In the genomic region with DNA sequence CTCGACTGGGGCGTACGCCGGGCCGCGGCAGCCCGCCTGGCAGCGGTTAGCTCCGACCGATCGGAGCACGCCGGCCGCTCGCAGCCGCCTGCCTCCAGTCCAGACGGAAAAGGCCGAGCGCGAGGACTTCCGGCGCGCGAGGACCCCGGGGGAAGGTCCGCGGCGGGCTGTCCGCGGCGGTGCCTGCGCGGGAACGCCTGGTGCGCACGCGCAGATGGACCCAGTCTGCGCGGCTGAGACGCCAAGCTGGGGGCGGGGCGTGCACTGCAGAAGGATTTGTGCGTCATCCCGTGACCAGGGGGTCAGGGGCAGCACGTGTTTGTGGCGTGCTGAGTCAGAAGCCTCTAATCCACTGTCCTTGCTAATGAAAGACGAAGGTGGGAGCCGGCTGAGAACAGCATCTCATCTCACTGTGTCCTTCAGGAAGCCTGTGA, we compare ENCODE assay signal across 8 mouse cellular contexts. TPM values are rescaled to one million over a fixed set of nuclear protein-coding genes. Genes with fewer than 3 reads are reported as not detected.
DNase-seq lines count a peak whose midpoint lies in the region; ATAC-seq lines count a peak whose summit lies in the region.

A gene (minus strand): TSS at position 115 of the 434 bp plus-strand sequence.

- H3K27ac ChIP-seq in heart, embryonic 13.5 days (replicated peaks) = peak within 1 kb of the TSS; percentile 93
- peak within 1 kb of the TSS; percentile 83 for H3K27ac ChIP-seq in liver, embryonic 12.5 days
- peak within 1 kb of the TSS; percentile 85 for H3K27ac ChIP-seq in stomach, embryonic 15.5 days

- peak within 1 kb of the TSS; percentile 99 for H3K9ac ChIP-seq in heart, embryonic 13.5 days
- H3K9ac ChIP-seq in liver, embryonic 12.5 days = peak within 1 kb of the TSS; percentile 94
- H3K9ac ChIP-seq in stomach, embryonic 15.5 days = peak within 1 kb of the TSS; percentile 89

- H3K9me3 ChIP-seq in heart, embryonic 13.5 days = no peaks in the 10 kb centered on the region
- H3K9me3 ChIP-seq in liver, embryonic 12.5 days (replicated peaks) = no peaks in the 10 kb centered on the region
- H3K9me3 ChIP-seq in stomach, embryonic 15.5 days = no peaks in the 10 kb centered on the region

- DNase-seq in CD4-positive helper T cell, adult 2 months (ENCODE audit: low read depth, low spot score) = peak; percentile 95
- peak; percentile 88 for DNase-seq in brain, embryonic 18.5 days (ENCODE audit: low read depth, low spot score)
- peak; percentile 99 for DNase-seq in kidney, postnatal 10 days
- peak; percentile 95 to 96 for DNase-seq in natural killer cell, adult 2 months (ENCODE audit: low spot score in 2 of 2)

- H3K27me3 ChIP-seq in heart, embryonic 13.5 days (replicated peaks) = no peaks in the 10 kb centered on the region
- no peaks in the 10 kb centered on the region for H3K27me3 ChIP-seq in liver, embryonic 12.5 days (replicated peaks)
- H3K27me3 ChIP-seq in stomach, embryonic 15.5 days (replicated peaks) = no peaks in the 10 kb centered on the region

- H3K36me3 ChIP-seq in heart, embryonic 13.5 days = peaks cover 34% of the 10 kb centered on the region
- H3K36me3 ChIP-seq in liver, embryonic 12.5 days = peaks cover 52% of the 10 kb centered on the region
- 0 out of 2 replicates have a peak, but pooled peaks cover 4% of the 10 kb centered on the region for H3K36me3 ChIP-seq in stomach, embryonic 15.5 days

- H3K4me3 ChIP-seq in heart, embryonic 13.5 days = peak within 1 kb of the TSS; percentile 91
- peak within 1 kb of the TSS; percentile 91 for H3K4me3 ChIP-seq in liver, embryonic 12.5 days
- H3K4me3 ChIP-seq in stomach, embryonic 15.5 days (replicated peaks) = peak within 1 kb of the TSS; percentile 84

- 0% methylated on average over 48 of the region's 48 CpGs for WGBS in heart, embryonic 13.5 days
- under 1% methylated on average over 48 of the region's 48 CpGs for WGBS in liver, embryonic 12.5 days (ENCODE audit: insufficient replicate concordance)
- under 1% methylated on average over 48 of the region's 48 CpGs for WGBS in stomach, embryonic 15.5 days

- peak within 1 kb of the TSS; percentile 85 for H3K4me2 ChIP-seq in heart, embryonic 13.5 days
- peak within 1 kb of the TSS; percentile 79 for H3K4me2 ChIP-seq in liver, embryonic 12.5 days
- H3K4me2 ChIP-seq in stomach, embryonic 15.5 days = peak within 1 kb of the TSS; percentile 91

- peak; percentile 90 for ATAC-seq in erythroid progenitor cell, adult 5-6 weeks (replicated peaks; ENCODE audit: low FRiP score, poor library complexity, severe bottlenecking)
- ATAC-seq in heart, embryonic 13.5 days (ENCODE audit: extremely low read depth, insufficient number of reproducible peaks, low FRiP score, low TSS enrichment) = peak; percentile 91
- peak; percentile 90 for ATAC-seq in liver, embryonic 12.5 days
- ATAC-seq in stomach, embryonic 15.5 days (ENCODE audit: insufficient read depth, low FRiP score, low read depth) = peak; percentile 93

- peaks cover 41% of the 10 kb centered on the region for H3K4me1 ChIP-seq in heart, embryonic 13.5 days
- H3K4me1 ChIP-seq in liver, embryonic 12.5 days = peaks cover 44% of the 10 kb centered on the region
- peaks cover 18% of the 10 kb centered on the region; the same call in 1 of the 2 replicates for H3K4me1 ChIP-seq in stomach, embryonic 15.5 days

RNA-seq across cellular contexts. Expression of the gene that starts here (rescaled TPM):
- 16.3 and 40.4 TPM in 2 replicates for total RNA-seq in erythroid progenitor cell, adult 5-6 weeks (2015; ENCODE audit: low replicate concordance)
- total RNA-seq in erythroid progenitor cell, adult 5-6 weeks (2017; ENCODE audit: low replicate concordance) = 43.8 and 48.9 TPM in 2 replicates
- 172 and 209 TPM in 2 replicates for polyA plus RNA-seq in heart, embryonic 13.5 days (2015; fragmentation: Nextera tagmentation; extraction: Ambion mirVana)
- 219 and 232 TPM in 2 replicates for polyA plus RNA-seq in liver, embryonic 12.5 days (2016; fragmentation: Nextera tagmentation; extraction: Ambion mirVana)
- 226 and 231 TPM in 2 replicates for polyA plus RNA-seq in stomach, embryonic 15.5 days (2015; fragmentation: Nextera tagmentation; extraction: Ambion mirVana)

Comparison
In these comparisons a context has a peak if more than half of its experiments do, and no peak if none do; other contexts are left out.
1. Peak in every context shown above with its lines: DNase-seq, ATAC-seq, H3K4me3 ChIP-seq and H3K27ac ChIP-seq.